Mouse (Mus musculus): Measurements from ENCODE around the gene Sprtn. TPM values are rescaled to one million over a fixed set of nuclear protein-coding genes. Genes with fewer than 3 reads are reported as not detected.

Gene Sprtn
- polyA plus RNA-seq, 1 experiment from 2014 or later = 9.1 TPM

GRCm38 (mm10) chr8:124896010-124896631 lies 1.6 kb upstream of the Sprtn start:
- no peak for ATAC-seq (ENCODE audit: low FRiP score, low TSS enrichment)
- 78% methylated on average over 26 of the region's 26 CpGs for WGBS
- no peaks in the 10 kb centered on the region for H3K9me3 ChIP-seq (ENCODE audit: control insufficient read depth, low read length)
- peaks cover 38% of the 10 kb centered on the region for H3K36me3 ChIP-seq (ENCODE audit: control insufficient read depth, insufficient read depth, low read length)
- H3K9ac ChIP-seq (ENCODE audit: low read depth, low read length) = peak overlapping the region; percentile 85; the same call in 1 of the 2 replicates
- no peaks in the 10 kb centered on the region for H3K27me3 ChIP-seq (ENCODE audit: control insufficient read depth, insufficient read depth, low read length)
- no peak overlapping the region for H3K27ac ChIP-seq (ENCODE audit: low read depth, low read length)
- H3K4me2 ChIP-seq (replicated peaks; ENCODE audit: low read depth, low read length) = peak overlapping the region; percentile 99
- peak overlapping the region; percentile 95 for H3K4me3 ChIP-seq (ENCODE audit: low read length)
- peaks cover 19% of the 10 kb centered on the region for H3K4me1 ChIP-seq (ENCODE audit: control insufficient read depth, insufficient read depth, low read length)

DNA sequence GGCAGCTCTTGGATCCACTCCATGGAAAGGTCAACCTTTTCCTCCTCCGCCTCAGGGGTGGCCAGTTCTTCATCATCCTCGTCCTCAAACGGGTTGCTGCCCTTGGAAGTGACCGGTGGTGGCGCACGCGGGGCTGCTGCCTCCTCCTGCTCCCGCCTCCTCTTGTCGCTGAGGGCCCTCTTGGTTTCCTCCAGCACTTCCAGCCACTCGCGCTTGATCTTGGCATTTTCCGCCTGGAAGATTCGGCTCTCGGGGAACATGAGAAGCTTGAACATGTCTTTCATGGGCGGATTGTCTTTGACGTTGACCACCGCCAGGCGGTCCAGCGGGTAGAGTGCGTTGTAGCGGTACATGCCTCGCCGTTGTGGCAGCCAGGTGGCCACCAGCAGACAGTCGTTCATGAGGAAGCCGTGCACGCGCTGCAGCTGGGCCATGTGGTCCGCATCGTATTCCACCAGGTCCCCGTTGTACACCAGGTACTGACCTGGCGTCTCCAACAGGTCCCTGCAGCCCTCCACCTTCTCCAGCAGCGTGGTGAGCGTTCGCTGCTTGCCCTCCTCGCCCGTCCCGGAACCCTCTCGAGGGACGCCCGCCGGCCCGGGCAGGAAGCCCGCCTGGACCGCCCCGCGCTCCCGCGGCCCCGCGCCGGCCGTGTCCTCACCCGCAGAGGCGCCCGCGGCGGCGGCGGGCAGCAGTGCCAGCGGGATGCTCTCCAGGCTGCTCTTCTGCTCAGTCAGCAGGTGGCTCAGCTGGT lies 877 bp upstream of the Sprtn start:
- peak overlapping the region; percentile 85 for H3K9ac ChIP-seq (ENCODE audit: low read depth, low read length)
- H3K27ac ChIP-seq (ENCODE audit: low read depth, low read length) = peak overlapping the region; percentile 78
- no peaks in the 10 kb centered on the region for H3K27me3 ChIP-seq (ENCODE audit: control insufficient read depth, insufficient read depth, low read length)
- H3K9me3 ChIP-seq (ENCODE audit: control insufficient read depth, low read length) = no peaks in the 10 kb centered on the region
- peak overlapping the region; percentile 95 for H3K4me3 ChIP-seq (ENCODE audit: low read length)
- peak; percentile 45 for ATAC-seq (ENCODE audit: low FRiP score, low TSS enrichment)
- WGBS = under 1% methylated on average over 56 of the region's 60 CpGs
- peaks cover 36% of the 10 kb centered on the region for H3K36me3 ChIP-seq (ENCODE audit: control insufficient read depth, insufficient read depth, low read length)
- peaks cover 19% of the 10 kb centered on the region for H3K4me1 ChIP-seq (ENCODE audit: control insufficient read depth, insufficient read depth, low read length)
- peak overlapping the region; percentile 99 for H3K4me2 ChIP-seq (replicated peaks; ENCODE audit: low read depth, low read length)

DNA sequence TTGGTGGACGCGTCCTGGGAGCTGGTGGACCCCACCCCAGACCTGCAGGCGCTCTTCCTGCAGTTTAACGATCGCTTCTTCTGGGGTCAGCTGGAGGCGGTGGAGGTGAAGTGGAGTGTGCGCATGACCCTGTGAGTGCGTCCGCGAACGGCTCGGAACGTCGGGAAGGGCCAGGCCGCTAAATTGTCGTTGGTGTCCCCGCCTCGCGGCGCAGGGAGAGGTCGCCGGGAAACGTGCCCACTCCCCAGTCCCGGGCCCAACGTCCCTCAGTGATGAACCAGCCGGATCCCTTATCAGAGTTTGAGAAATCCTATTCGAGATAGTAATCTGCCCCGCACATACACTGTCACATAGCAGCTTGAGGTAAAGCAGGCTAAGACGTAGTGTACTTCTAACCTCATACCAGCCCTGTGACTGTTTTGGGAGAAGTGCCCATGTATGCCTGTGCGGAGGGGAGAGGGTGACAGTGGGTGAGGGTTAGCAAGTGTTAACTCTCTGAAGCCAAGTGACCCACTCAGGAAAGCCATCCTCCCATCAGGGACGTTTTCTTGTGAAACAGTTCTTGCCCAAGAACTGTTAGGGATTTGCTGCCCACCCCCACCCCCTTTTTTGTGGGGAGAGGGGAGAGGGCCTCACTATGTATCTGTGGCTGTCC lies 692 bp downstream of the Sprtn start:
- Histone ChIP-seq H3K4me2 (replicated peaks; ENCODE audit: low read depth, low read length) (peak overlapping the region; percentile 99), H3K27ac (ENCODE audit: low read depth, low read length) (0 out of 2 replicates have a peak overlapping the region, but pooled peaks have one; percentile 37), H3K36me3 (ENCODE audit: control insufficient read depth, insufficient read depth, low read length) (peaks cover 49% of the 10 kb centered on the region), H3K9me3 (ENCODE audit: control insufficient read depth, low read length) (no peaks in the 10 kb centered on the region), H3K9ac (ENCODE audit: low read depth, low read length) (peak overlapping the region; percentile 85), H3K4me3 (ENCODE audit: low read length) (peak overlapping the region; percentile 95), H3K27me3 (ENCODE audit: control insufficient read depth, insufficient read depth, low read length) (no peaks in the 10 kb centered on the region), H3K4me1 (ENCODE audit: control insufficient read depth, insufficient read depth, low read length) (peaks cover 19% of the 10 kb centered on the region)
- WGBS = 8% methylated on average over 31 of the region's 31 CpGs
- peak; percentile 25; the same call in 1 of the 2 replicates for ATAC-seq (ENCODE audit: low FRiP score, low TSS enrichment)

DNA sequence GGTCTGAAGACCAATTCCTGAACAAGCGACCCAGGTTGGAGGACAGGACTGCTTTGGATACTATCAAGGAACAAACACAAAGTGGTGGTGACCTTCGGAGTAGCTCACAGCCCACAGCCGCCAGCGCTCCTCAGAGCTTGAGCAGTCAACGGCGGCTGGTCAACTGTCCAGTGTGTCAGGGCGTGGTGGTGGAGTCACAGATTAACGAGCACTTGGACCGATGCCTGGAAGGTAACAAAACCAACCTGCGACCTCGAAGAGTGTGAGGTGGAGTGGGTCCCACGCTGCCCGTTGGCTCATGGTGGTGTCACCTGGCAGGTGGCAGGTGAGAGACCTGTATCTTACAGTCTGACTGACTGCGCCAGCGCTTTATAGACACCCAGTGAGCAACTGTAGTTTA lies 5.5 kb downstream of the Sprtn start:
- 88% methylated on average over 15 of the region's 15 CpGs for WGBS
- H3K27me3 ChIP-seq (ENCODE audit: control insufficient read depth, insufficient read depth, low read length) = no peaks in the 10 kb centered on the region

GRCm38 (mm10) chr8:124905482-124905881 lies 7.8 kb downstream of the Sprtn start:
- Histone ChIP-seq H3K27ac (ENCODE audit: low read depth, low read length) (no peak overlapping the region), H3K4me3 (ENCODE audit: low read length) (no peak overlapping the region), H3K9me3 (ENCODE audit: control insufficient read depth, low read length) (no peaks in the 10 kb centered on the region), H3K4me1 (ENCODE audit: control insufficient read depth, insufficient read depth, low read length) (no peaks in the 10 kb centered on the region), H3K4me2 (replicated peaks; ENCODE audit: low read depth, low read length) (no peak overlapping the region), H3K9ac (ENCODE audit: low read depth, low read length) (no peak overlapping the region), H3K27me3 (ENCODE audit: control insufficient read depth, insufficient read depth, low read length) (no peaks in the 10 kb centered on the region), H3K36me3 (ENCODE audit: control insufficient read depth, insufficient read depth, low read length) (peaks cover 79% of the 10 kb centered on the region)
- WGBS = 91% methylated on average over 2 of the region's 2 CpGs
- no peak for ATAC-seq (ENCODE audit: low FRiP score, low TSS enrichment)

More for the DNA sequence above, 5.5 kb downstream of the Sprtn start:
- no peak overlapping the region for H3K27ac ChIP-seq (ENCODE audit: low read depth, low read length)
- no peak overlapping the region for H3K4me3 ChIP-seq (ENCODE audit: low read length)
- H3K4me1 ChIP-seq (ENCODE audit: control insufficient read depth, insufficient read depth, low read length) = peaks cover 7% of the 10 kb centered on the region
- no peaks in the 10 kb centered on the region for H3K9me3 ChIP-seq (ENCODE audit: control insufficient read depth, low read length)
- H3K4me2 ChIP-seq (replicated peaks; ENCODE audit: low read depth, low read length) = no peak overlapping the region
- H3K9ac ChIP-seq (ENCODE audit: low read depth, low read length) = no peak overlapping the region
- no peak for ATAC-seq (ENCODE audit: low FRiP score, low TSS enrichment)
- peaks cover 65% of the 10 kb centered on the region for H3K36me3 ChIP-seq (ENCODE audit: control insufficient read depth, insufficient read depth, low read length)

DNA sequence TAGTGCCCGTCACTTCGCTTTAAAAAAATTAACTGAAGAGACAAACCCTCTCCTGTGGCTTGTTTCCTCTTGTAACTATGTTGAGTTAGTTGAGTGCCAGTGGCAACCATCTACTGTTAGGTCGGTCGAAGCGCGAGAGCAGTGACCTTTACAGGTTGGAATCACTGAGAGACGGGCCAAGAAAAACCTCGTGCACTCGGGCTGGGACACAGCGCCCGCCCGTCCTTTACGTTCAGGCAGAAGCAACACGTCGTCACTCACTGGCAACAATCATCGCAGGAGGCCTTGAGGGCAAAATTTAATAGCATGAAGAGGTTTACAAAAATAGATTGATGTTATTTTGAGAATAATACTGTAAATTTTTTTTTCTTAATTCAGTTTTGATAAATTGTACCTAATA lies 12.2 kb downstream of the Sprtn start:
- H3K9ac ChIP-seq (ENCODE audit: low read depth, low read length) = no peak overlapping the region
- H3K36me3 ChIP-seq (ENCODE audit: control insufficient read depth, insufficient read depth, low read length) = peaks cover 83% of the 10 kb centered on the region
- WGBS = 94% methylated on average over 16 of the region's 16 CpGs

GRCm38 (mm10) chr8:124910349-124910748 lies 12.7 kb downstream of the Sprtn start:
- no peak overlapping the region for H3K4me2 ChIP-seq (replicated peaks; ENCODE audit: low read depth, low read length)
- H3K4me3 ChIP-seq (ENCODE audit: low read length) = no peak overlapping the region
- no peaks in the 10 kb centered on the region for H3K9me3 ChIP-seq (ENCODE audit: control insufficient read depth, low read length)
- peaks cover 86% of the 10 kb centered on the region for H3K36me3 ChIP-seq (ENCODE audit: control insufficient read depth, insufficient read depth, low read length)
- H3K4me1 ChIP-seq (ENCODE audit: control insufficient read depth, insufficient read depth, low read length) = no peaks in the 10 kb centered on the region
- WGBS = 85% methylated on average over 10 of the region's 10 CpGs
- no peak overlapping the region for H3K27ac ChIP-seq (ENCODE audit: low read depth, low read length)
- ATAC-seq (ENCODE audit: low FRiP score, low TSS enrichment) = no peak
- no peaks in the 10 kb centered on the region for H3K27me3 ChIP-seq (ENCODE audit: control insufficient read depth, insufficient read depth, low read length)
- no peak overlapping the region for H3K9ac ChIP-seq (ENCODE audit: low read depth, low read length)

More for the DNA sequence above, 12.2 kb downstream of the Sprtn start:
- Histone ChIP-seq H3K4me2 (replicated peaks; ENCODE audit: low read depth, low read length) (no peak overlapping the region), H3K4me3 (ENCODE audit: low read length) (no peak overlapping the region), H3K27me3 (ENCODE audit: control insufficient read depth, insufficient read depth, low read length) (no peaks in the 10 kb centered on the region), H3K4me1 (ENCODE audit: control insufficient read depth, insufficient read depth, low read length) (no peaks in the 10 kb centered on the region), H3K27ac (ENCODE audit: low read depth, low read length) (no peak overlapping the region), H3K9me3 (ENCODE audit: control insufficient read depth, low read length) (no peaks in the 10 kb centered on the region)
- ATAC-seq (ENCODE audit: low FRiP score, low TSS enrichment) = no peak

DNA sequence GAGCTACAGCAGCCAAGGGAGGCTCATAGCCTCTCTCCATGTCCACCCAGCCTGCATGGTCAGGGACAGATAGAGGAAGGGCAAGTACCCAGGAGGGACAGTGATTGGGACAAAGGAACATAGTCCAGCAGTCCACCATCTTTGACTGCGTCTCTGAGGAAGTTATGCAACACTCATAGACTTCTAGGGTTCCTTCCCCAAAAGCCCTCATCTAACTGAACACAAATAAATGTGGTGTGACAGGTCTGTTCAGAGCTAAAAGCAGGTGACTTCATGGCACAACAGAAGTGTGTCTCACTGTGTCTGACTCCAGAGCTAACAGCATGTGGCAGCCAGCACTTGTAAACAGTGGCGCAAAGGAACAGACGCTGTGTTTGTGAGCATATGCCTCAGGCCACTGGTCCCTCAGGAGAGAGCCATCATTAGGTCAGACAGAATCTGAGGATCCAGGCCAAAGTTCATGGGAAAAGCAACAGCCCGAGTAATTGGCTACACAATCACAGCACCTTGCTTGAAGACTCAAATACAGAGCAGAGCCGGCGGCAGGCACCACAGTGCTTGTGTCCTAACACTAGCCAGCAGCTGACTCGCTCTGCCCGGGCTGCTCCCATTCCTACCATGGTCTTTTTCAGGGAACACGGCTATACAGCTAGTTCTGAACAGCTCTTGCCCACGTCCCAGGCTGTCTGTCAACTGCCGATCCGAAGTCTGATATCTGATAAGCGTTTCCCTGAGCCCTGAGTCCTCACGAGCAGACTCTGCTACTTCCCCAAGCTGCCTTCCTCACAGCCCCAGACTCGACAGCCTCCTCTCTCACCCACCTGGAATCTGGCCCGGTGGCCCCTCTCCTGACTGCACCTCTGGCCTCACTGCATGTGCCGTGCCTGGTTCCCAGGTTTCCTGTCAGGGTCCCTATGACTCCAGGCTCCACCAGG lies 14.5 kb downstream of the Sprtn start:
- H3K27me3 ChIP-seq (ENCODE audit: control insufficient read depth, insufficient read depth, low read length) = no peaks in the 10 kb centered on the region
- no peak overlapping the region for H3K9ac ChIP-seq (ENCODE audit: low read depth, low read length)
- 0 out of 2 replicates have a peak, but pooled peaks cover 5% of the 10 kb centered on the region for H3K4me1 ChIP-seq (ENCODE audit: control insufficient read depth, insufficient read depth, low read length)
- H3K4me3 ChIP-seq (ENCODE audit: low read length) = no peak overlapping the region
- no peak for ATAC-seq (ENCODE audit: low FRiP score, low TSS enrichment)
- no peaks in the 10 kb centered on the region for H3K9me3 ChIP-seq (ENCODE audit: control insufficient read depth, low read length)
- no peak overlapping the region for H3K4me2 ChIP-seq (replicated peaks; ENCODE audit: low read depth, low read length)
- 72% methylated on average over 17 of the region's 17 CpGs for WGBS
- peaks cover 73% of the 10 kb centered on the region for H3K36me3 ChIP-seq (ENCODE audit: control insufficient read depth, insufficient read depth, low read length)
- H3K27ac ChIP-seq (ENCODE audit: low read depth, low read length) = no peak overlapping the region

Measured in kidney, embryonic 14.5 days (tissue).